Mouse (Mus musculus) cerebellum, postnatal 25 days (tissue): Measurements from ENCODE around the gene Lrrc74a.
A peak's percentile ranks its signal among the peaks of the same experiment; 100 is the strongest.

ENCODE experiments used
- DNase-seq, 2 experiments: peaks; one replicate each; pipeline ENCODE4 v3.0.0; 2021; ENCODE audit warnings: mixed read lengths in 2 of 2

Lrrc74a gene

DNA sequence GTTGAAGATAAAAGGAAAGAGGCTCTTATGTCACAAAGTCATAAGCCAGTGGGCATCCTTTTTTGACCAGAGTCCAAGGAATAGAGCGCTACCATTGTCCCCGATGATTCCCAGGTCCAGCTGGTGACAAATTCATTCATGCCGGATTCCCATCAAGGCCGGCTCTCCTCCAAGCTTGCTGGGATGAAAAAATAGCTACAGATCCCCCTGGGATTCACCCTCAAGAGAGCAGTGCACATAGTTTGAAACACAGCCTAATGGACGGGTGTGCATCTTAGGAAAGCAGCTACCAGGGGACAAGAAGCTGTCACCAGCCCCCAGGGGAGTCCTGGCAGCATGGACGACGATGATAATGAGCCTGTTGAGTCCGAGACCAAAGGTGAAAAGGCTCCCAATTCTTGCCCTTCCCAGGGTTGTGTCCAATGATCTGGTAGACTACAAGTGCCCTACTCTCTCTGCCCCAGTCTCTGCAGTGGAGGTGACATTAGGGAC is at the start of gene Lrrc74a:
Gene Lrrc74a, plus strand, starts transcription at position 51 of the 492 bp plus-strand sequence.
- no peak for DNase-seq

DNA sequence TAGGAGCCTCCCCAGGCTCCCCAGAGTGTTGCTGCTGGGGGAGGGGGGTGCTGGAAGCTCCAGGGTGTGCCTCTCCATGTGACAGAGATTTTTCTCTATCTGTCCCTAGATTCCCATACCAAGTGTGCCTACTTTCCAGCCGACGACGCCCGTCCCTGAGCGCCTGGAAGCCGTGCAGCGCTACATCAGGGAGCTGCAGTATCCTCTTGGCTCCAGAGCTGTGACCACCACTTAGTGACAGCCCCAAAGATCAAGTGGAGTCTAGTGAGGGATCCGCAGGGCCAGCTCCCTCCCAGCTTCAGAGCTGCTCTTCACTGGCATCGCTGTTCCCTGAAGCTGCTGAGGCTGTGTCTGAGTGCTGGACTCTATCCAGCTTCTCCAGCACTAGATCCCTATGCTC is 48.9 kb upstream of the Lrrc74a start:
- DNase-seq = peak; percentile 54 to 58

GRCm38 (mm10) chr12:86686551-86687330 is 47.4 kb upstream of the Lrrc74a start:
- DNase-seq = peak; percentile 84 to 85

GRCm38 (mm10) chr12:86687445-86687955 is 46.7 kb upstream of the Lrrc74a start:
- peak; percentile 16 to 18 for DNase-seq

DNA sequence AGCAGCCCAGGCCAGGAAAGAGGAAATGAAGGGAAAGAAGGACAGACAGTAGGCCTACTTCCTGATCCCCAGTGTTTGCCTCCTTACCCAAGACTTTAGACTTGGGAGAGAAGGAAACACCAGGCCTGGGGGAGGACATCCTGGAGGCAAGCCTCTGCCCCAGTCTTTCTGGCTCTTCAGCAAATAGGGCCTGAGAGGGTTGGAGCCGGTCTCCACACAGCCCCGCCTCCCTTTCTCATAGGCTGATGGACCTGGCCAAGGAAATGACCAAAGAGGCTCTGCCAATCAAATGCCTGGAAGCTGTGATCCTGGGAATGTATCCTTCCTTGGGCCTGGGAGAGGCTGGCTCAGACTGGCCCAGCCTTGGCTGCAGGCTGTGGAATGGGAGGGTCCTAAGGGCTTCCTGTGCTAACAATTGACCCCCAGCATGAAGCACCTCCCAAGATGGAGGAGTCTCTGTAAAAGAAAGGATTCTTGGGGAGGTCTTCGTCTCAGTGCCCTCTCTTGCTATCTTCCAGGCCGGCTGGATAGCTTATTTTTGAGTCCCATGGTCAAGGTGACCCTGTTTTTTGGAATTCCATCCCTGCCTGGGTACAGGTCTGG is 46.1 kb upstream of the Lrrc74a start:
- DNase-seq = peak; percentile 38 to 46

DNA sequence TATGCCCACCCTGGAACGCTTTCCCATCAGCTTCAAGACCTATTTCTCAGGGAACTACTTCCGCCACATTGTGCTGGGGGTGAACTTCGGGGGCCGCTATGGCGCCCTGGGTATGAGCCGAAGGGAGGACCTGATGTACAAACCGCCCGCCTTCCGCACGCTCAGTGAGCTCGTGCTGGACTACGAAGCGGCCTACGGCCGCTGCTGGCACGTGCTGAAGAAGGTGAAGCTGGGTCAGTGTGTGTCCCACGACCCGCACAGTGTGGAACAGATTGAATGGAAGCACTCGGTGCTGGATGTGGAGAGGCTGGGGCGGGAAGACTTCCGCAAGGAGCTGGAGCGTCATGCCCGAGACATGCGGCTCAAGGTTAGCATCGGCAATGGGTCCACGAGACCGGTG is 45.3 kb upstream of the Lrrc74a start:
- DNase-seq = peak in 1 of 2 experiments; percentile 19

DNA sequence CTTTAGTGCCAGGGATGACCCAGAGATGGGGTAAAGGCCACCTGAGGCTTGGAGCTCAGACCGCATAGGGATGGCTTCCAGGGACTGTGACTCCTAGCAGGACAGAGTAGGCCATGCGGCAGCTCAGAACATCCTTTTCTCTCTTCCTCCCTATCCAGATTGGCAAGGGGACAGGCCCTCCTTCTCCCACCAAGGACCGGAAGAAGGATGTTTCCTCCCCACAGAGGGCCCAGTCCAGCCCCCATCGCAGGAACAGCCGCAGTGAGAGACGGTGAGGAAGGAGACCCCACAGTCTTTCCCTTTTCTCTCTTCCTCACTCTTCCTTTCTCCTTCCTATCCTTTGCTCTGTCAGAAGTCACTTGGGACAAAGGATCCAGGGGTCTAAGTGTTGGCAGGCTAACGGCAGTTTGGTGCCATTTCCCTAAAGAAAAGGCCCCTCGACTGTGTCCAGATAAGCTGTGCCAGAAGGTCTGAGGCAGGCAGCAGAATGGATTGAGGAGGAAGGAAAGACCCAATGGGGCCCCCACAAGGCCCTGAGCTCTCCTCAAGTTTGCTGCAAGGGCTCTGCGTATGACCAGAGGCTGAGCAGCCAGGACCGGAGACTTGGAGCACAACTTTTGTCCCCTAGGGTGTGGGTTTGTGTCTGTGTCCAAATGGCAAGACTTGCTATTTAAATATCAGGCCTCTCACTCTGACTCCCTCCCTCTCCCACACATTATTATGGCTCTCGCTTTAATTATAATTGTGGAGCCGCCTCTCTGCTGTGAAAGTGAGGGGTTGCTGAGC is 43.3 kb upstream of the Lrrc74a start:
- peak in 1 of 2 experiments; percentile 25 for DNase-seq

DNA sequence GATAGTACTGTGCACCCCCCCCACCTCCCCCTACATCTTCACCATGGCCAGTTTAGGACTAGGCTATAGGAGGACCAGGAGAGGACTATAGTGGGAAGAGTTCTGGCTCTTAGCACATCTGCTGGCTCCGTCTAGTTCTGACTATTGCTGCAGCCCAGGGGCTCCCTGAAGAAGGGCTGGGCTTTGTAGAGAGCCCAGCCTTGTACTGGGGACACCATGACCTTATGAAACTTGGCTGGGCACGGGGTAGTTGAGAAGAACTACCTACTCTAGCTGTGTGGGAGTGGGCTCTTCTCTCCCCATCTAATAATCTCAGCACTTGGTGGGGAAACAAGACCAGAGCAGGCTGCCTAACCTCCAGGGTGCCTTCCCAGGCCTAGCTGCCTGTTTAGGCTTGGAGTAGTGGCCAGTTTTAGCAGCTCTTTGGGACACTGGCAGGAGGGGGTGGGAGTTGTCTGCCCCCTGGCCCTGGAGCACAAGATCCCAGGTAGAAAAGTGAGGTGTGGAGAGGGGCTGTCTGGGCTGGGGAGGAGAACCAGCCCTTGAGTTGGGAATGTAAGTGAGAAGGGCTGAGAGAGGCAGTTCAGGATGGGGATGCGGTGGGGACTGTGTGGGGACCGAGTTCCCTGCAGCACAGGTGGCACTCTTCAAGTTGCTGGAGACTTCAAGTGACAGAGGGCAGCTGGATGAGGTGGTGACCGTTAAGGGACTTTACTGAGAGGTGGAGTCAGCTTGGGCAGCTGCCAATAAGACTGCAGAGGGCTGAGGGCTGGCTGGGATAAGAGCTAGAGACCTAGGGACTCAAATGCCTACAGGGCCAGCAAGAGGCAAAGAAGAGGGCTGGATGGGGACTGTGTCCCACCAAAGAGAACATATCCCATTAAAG is 41.5 kb upstream of the Lrrc74a start:
- DNase-seq = peak in 1 of 2 experiments; percentile 42

DNA sequence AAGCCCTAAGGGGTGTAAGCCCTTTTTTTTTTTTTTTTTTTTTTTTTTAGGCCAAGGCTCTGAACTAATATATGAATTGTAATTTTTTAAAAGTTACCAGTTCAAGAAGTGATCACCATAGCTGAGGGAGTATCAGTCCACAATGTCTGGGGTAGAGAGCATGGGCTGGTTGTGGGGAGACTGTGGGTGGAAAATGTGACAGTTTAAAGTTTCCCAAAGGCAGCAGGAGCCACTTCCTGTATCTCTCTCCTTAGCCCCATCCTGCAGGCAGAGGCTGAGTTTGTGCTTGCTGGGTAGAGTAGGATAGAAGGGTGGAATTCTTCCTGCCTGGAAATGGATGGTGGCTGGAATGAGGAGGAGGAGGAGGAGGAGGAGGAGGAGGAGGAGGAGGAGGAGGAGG is 40.8 kb upstream of the Lrrc74a start:
- no peak for DNase-seq

DNA sequence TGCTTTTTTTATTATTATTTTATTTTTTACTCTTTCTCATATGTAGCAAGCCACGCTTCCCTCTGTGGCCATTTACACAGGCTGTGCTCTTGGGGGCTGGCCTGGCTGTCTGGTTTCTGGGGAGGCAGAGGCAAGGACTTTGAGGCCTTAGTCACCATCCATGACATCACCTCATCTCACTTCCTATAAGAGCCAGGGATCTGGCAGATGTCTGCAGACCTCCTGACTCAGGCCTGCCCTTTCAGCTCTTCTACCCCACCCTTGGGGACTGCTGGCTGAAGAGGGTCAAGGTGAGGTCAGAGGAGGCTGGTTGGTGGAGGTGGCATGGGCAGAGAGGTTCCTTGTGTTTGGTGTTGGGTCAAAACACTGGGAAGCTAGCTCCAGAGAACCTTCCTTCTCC is 39.7 kb upstream of the Lrrc74a start:
- peak in 1 of 2 experiments; percentile 14 for DNase-seq

DNA sequence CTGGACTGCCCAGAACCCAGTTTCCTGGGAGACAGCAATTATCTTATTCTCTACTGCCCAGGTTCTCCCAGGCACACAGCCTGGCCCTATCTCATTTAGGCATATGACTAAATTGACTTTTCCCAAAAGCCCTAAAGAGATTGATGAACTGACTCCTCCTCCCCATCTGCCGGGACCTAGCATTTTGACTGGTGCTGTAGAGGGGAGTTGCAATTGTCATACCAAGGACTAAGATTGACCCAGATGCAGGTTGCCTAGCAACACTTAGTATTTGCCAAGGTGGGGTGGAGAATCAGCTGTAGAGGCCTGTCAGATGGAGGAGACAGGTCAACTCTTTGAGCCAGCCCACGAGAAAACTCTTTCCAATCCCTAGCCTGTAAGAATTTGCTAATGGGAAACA is 36.2 kb upstream of the Lrrc74a start:
- DNase-seq = peak; percentile 27 to 34

GRCm38 (mm10) chr12:86698537-86698936 is 35.6 kb upstream of the Lrrc74a start:
- DNase-seq = no peak

- peak; percentile 90 to 91 for DNase-seq
These were observed 33.9 kb upstream of the Lrrc74a start for GRCm38 (mm10) chr12:86699965-86700926.

DNA sequence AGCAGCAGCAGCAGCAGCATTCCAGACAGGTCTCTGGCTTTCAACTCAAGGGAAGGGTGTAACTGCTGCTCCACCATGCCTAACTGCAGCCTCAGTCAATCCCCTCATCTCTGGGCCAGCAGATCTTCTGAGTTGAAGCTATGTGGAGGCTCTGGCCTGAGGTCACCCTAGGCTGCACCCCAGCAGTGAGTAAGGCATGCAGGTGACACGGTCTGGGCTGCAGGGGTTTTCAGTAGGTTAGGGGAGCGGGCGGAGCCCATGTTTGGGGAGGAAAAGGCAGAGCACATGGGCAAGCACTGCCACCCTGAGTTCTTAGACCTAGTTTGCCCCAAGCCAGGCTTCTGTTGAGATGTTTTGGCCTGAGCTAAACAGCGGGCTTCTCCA is 33.2 kb upstream of the Lrrc74a start:
- peak; percentile 38 to 52 for DNase-seq

- peak; percentile 64 to 70 for DNase-seq
These were observed 32.7 kb upstream of the Lrrc74a start for GRCm38 (mm10) chr12:86701491-86701890.

DNA sequence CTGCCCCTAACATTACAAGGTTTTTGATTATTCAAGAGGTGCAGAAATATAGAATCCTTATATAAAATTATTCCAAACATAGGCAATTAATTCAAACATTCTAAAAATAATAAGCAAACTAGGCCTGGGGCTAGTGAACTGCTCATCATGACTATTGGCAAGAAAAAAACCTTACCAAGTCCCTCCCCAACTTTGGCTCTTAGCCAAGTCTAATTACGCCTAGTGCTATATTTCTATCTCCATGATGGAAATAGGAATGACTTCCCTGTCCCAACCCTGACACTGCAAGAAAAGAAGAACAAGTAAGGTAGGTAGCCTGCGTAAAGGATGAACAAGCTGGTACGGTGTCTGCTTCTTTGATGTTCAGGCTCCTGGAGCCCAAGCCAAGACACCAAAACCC is 31.5 kb upstream of the Lrrc74a start:
- DNase-seq = no peak

- peak in 1 of 2 experiments; percentile 1 for DNase-seq
These were observed 28.3 kb upstream of the Lrrc74a start for GRCm38 (mm10) chr12:86705843-86706242.

DNA sequence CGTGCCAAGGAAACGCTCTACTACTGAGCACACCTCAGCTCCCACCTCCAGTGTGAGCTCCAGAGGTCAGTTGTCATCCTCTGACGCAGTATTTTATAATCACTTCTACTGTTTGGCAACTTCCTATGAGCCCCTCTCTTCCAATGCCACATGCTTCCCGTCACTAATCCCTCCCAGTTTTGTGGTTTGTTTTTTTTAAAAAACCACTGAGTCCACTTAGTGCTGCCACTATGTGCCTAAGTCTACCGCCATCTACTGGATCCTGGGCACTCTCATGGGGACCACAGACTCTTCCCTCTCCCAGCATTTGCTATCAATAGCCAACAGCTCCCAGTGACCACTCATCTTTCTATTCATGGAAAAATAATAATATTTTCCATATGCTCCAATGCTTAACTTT is 20.1 kb upstream of the Lrrc74a start:
- DNase-seq = peak in 1 of 2 experiments; percentile 55

DNA sequence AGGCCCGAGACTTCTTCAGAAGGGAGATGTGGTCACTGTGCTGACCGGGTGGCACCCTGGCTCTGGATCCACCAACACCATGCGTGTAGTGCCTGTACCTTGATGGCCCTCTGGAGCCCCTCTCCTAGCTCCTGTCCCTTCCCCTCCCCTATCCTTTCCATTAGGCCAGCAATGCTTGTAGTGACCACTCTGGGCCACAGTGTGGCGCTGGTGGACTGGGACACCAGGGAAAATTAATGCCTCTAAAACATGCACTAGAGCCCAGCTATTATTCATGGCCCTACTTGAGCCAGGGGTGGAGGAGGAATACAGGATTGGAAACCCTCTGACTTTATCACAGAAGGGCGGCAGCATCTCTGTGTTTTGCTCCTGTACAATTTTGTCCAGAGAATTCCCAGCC is 18.8 kb upstream of the Lrrc74a start:
- peak; percentile 89 to 92 for DNase-seq

DNA sequence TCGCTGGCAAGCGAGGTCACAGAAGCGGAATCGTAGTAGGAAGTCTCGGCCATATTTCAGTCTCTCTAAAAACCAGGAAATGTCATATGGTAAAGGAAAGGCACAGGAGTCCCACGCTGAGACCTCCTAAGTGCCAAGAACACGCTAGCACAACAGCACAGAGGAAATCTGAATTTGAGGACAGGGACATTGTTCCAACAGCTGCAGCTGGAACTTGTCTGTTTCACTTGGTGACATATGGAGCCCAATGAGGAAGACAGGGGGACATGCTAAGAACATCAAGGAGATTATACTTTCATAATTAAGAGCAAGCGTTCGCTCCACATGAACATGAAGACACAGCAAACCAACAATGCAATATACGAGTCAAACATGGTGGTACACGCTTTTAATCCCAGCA is 17.2 kb upstream of the Lrrc74a start:
- no peak for DNase-seq
